Mouse (Mus musculus) MEL (cell line): ENCODE data around the gene Msantd2. TPM values are rescaled to one million over a fixed set of nuclear protein-coding genes. Genes with fewer than 3 reads are reported as not detected.

Experiments
- DNase-seq: peaks from one replicate; pipeline ENCODE4 v3.0.0; 2011; ENCODE audit warnings: low read depth, low spot score
- H3K27ac ChIP-seq: 2 replicates; pipeline ENCODE4 v1.5.1; 2012; ENCODE audit warnings: low read depth, mild to moderate bottlenecking, control low read depth, low read length, moderate library complexity; ENCODE audit not compliant: control insufficient read depth
- H3K27me3 ChIP-seq, 2 experiments: fragments of 150-350 bp in 1 of 2; sonication (generic) in 1 of 2; 2 replicates each; pipeline ENCODE4 v1.6.1; 2012; ENCODE audit warnings: low read length in 2 of 2, mild to moderate bottlenecking in 2 of 2, improper control_type of control experiment in 1 of 2, moderate library complexity in 1 of 2; ENCODE audit not compliant: insufficient read depth in 2 of 2, control insufficient read depth in 1 of 2
- H3K36me3 ChIP-seq, 2 experiments: 2 replicates each; pipeline ENCODE4 v1.6.1; 2012 to 2014; ENCODE audit warnings: low read length in 2 of 2, improper control_type of control experiment in 1 of 2, inconsistent platforms in 1 of 2, mild to moderate bottlenecking in 1 of 2; ENCODE audit not compliant: insufficient read depth in 2 of 2, control insufficient read depth in 1 of 2
- H3K4me1 ChIP-seq, 2 experiments: fragments of 150-350 bp in 1 of 2; sonication (generic) in 1 of 2; 2 replicates each; pipeline ENCODE4 v1.6.1; 2012; ENCODE audit warnings: low read length in 2 of 2, improper control_type of control experiment in 1 of 2, mild to moderate bottlenecking in 1 of 2; ENCODE audit not compliant: insufficient read depth in 2 of 2, control insufficient read depth in 1 of 2
- H3K4me3 ChIP-seq, 2 experiments: fragments of 150-350 bp in 1 of 2; sonication (generic) in 1 of 2; 2 replicates each; pipeline ENCODE4 v1.5.1; 2012; ENCODE audit warnings: low read depth in 2 of 2, low read length in 2 of 2, mild to moderate bottlenecking in 2 of 2, moderate library complexity in 2 of 2, control low read depth in 1 of 2, improper control_type of control experiment in 1 of 2; ENCODE audit not compliant: control insufficient read depth in 1 of 2, insufficient read depth in 1 of 2
- H3K79me2 ChIP-seq: 2 replicates; pipeline ENCODE4 v1.6.1; 2012; ENCODE audit warnings: mild to moderate bottlenecking, low read length, moderate library complexity; ENCODE audit not compliant: control insufficient read depth, poor library complexity, insufficient read depth
- H3K9ac ChIP-seq: 2 replicates; pipeline ENCODE4 v1.6.1; 2012; ENCODE audit warnings: low read depth, mild to moderate bottlenecking, control low read depth, low read length, moderate library complexity; ENCODE audit not compliant: control insufficient read depth, poor library complexity, severe bottlenecking
- H3K9me3 ChIP-seq: fragments of 150-350 bp; sonication (generic); replicated peaks from 2 replicates; pipeline ENCODE4 v1.6.1; 2012; ENCODE audit warnings: mild to moderate bottlenecking, low read length, improper control_type of control experiment, moderate library complexity; ENCODE audit not compliant: insufficient read depth
- CHD1 ChIP-seq: IDR thresholded peaks from 2 replicates; pipeline ENCODE4 v1.6.1; 2012; ENCODE audit warnings: low read depth, mild to moderate bottlenecking, inconsistent platforms, low read length, improper control_type of control experiment
- CHD2 ChIP-seq: IDR thresholded peaks from 2 replicates; pipeline ENCODE4 v1.6.1; 2011; ENCODE audit warnings: low read length, improper control_type of control experiment
- ETS1 ChIP-seq: IDR thresholded peaks from 2 replicates; pipeline ENCODE4 v1.6.1; 2012; ENCODE audit warnings: low read depth, mild to moderate bottlenecking, inconsistent platforms, low read length, improper control_type of control experiment, moderate library complexity
- GATA1 ChIP-seq: IDR thresholded peaks from 2 replicates; pipeline ENCODE4 v1.6.1; 2011; ENCODE audit warnings: low read depth, low read length, improper control_type of control experiment
- JUND ChIP-seq: IDR thresholded peaks from 2 replicates; pipeline ENCODE4 v1.6.1; 2011; ENCODE audit warnings: low read depth, mild to moderate bottlenecking, improper control_type of control experiment, low read length
- KAT2A ChIP-seq: conservative IDR thresholded peaks from 2 replicates; pipeline ENCODE4 v1.6.1; 2012; ENCODE audit warnings: low read depth, low read length, improper control_type of control experiment, inconsistent platforms
- MAX ChIP-seq: IDR thresholded peaks from 2 replicates; pipeline ENCODE4 v1.6.1; 2011; ENCODE audit warnings: low read length, improper control_type of control experiment
- MAZ ChIP-seq: IDR thresholded peaks from 2 replicates; pipeline ENCODE4 v1.6.1; 2012; ENCODE audit warnings: low read depth, mild to moderate bottlenecking, inconsistent platforms, low read length, improper control_type of control experiment
- MEF2A ChIP-seq: IDR thresholded peaks from 2 replicates; pipeline ENCODE4 v1.6.1; 2014; ENCODE audit warnings: low read depth, mild to moderate bottlenecking, inconsistent platforms, low read length, improper control_type of control experiment; ENCODE audit not compliant: poor library complexity, insufficient replicate concordance, severe bottlenecking; ENCODE audit errors: extremely low read depth
- NELFE ChIP-seq: IDR thresholded peaks from 2 replicates; pipeline ENCODE4 v1.6.1; 2011; ENCODE audit warnings: low read depth, low read length, improper control_type of control experiment
- POLR2AphosphoS5 ChIP-seq: IDR thresholded peaks from 2 replicates; pipeline ENCODE4 v1.6.1; 2012; ENCODE audit warnings: low read depth, borderline replicate concordance, mild to moderate bottlenecking, inconsistent platforms, low read length, moderate library complexity, mixed read lengths
- RCOR1 ChIP-seq: IDR thresholded peaks from 2 replicates; pipeline ENCODE4 v1.6.1; 2012; ENCODE audit warnings: low read depth, mild to moderate bottlenecking, inconsistent platforms, low read length, improper control_type of control experiment
- SIN3A ChIP-seq: IDR thresholded peaks from 2 replicates; pipeline ENCODE4 v1.6.1; 2012; ENCODE audit warnings: low read length, improper control_type of control experiment, inconsistent platforms
- SMC3 ChIP-seq: IDR thresholded peaks from 2 replicates; pipeline ENCODE4 v1.6.1; 2011; ENCODE audit warnings: low read depth, low read length, improper control_type of control experiment
- TBP ChIP-seq: IDR thresholded peaks from 2 replicates; pipeline ENCODE4 v1.8.0; 2011; ENCODE audit warnings: low read depth, low read length, improper control_type of control experiment
- USF1 ChIP-seq: IDR thresholded peaks from 2 replicates; pipeline ENCODE4 v1.6.1; 2014; ENCODE audit warnings: low read depth, mild to moderate bottlenecking, inconsistent platforms, low read length, improper control_type of control experiment, moderate library complexity
- ZC3H11A ChIP-seq: IDR thresholded peaks from 2 replicates; pipeline ENCODE4 v1.6.1; 2012; ENCODE audit warnings: low read depth, mild to moderate bottlenecking, inconsistent platforms, low read length, improper control_type of control experiment
- ZMIZ1 ChIP-seq: IDR thresholded peaks from 2 replicates; pipeline ENCODE4 v1.6.1; 2012; ENCODE audit warnings: low read depth, mild to moderate bottlenecking, inconsistent platforms, low read length, improper control_type of control experiment, moderate library complexity
- ZNF384 ChIP-seq: IDR thresholded peaks from 2 replicates; pipeline ENCODE4 v1.6.1; 2012; ENCODE audit warnings: low read depth, mild to moderate bottlenecking, inconsistent platforms, low read length, improper control_type of control experiment
- polyA plus RNA-seq, 2 experiments: library from polyadenylated mRNA; stranded (reverse) in 1 of 2; unstranded in 1 of 2; fragments of >175 nt in 1 of 2; fragments of >200 nt in 1 of 2; gene quantifications; 2 replicates each; pipeline versions ENCODE4 v1.2.1 to v1.2.4; 2012; ENCODE audit warnings: low replicate concordance in 2 of 2, low read depth in 1 of 2; ENCODE audit not compliant: insufficient read length in 2 of 2, insufficient read depth in 1 of 2, missing spikeins in 1 of 2
- total RNA-seq: library from RNA; depleted of rRNA; stranded (reverse); fragments of 300-350 nt; gene quantifications from 2 replicates; pipeline ENCODE4 v1.2.3, GENCODE M21; 2012

The Msantd2 gene
- total and polyA plus RNA-seq, 3 experiments: 15.5 to 26.2 TPM; not detected in 1

DNA sequence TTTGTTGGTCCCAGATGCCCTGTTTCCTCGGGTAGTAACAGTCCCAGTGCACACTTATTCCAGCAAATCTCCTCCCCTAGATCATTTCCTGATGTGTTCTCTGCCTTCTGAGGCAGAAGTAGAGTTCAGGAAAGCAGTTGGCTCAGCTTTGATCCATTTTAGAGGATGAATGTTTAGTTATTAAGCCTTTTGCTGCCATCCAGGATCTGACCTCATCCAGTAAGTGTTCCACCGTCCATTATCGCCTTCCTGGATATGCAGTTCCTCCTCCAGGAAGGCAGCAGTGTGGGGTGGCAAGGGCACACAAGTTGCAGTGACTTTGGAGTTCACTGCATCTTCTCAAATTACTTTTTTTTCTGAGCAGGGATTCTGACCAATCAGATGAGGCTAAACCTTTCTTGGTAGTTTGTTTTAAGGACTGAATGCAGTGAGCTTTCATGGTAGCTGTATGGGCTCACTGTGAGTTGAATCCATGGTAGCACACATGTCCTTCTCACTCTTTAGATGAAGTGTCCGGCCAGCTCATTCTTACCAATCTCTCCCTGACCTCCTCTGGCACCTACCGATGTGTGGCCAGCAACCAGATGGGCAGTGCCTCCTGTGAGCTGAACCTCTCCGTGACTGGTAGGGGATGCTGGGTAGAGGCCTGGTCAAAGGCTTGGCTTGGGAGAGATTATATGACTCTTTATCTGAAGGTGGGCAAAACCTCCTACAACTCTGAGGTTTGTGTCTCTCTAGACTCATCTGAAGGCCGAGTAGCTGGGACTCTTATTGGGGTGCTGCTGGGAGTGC, 52.9 kb downstream of the Msantd2 start:
- no peak for DNase-seq
- Histone ChIP-seq H3K9ac (no peak overlapping the region), H3K4me1 (no peaks in the 10 kb centered on the region), H3K27me3 (no peaks in the 10 kb centered on the region), H3K4me3 (no peak overlapping the region), H3K79me2 (no peaks in the 10 kb centered on the region), H3K27ac (no peak overlapping the region), H3K36me3 (no peaks in the 10 kb centered on the region), H3K9me3 (no peaks in the 10 kb centered on the region)
- TF ChIP-seq MAX: no peak
- no peak for TF ChIP-seq USF1
- TF ChIP-seq ZMIZ1: no peak
- no peak for TF ChIP-seq SIN3A
- TF ChIP-seq ZNF384: no peak
- no peak for TF ChIP-seq CHD2
- TF ChIP-seq RCOR1: no peak
- TF ChIP-seq CHD1: no peak
- TF ChIP-seq JUND: no peak
- TF ChIP-seq TBP: no peak
- no peak for TF ChIP-seq SMC3
- no peak for TF ChIP-seq POLR2AphosphoS5
- no peak for TF ChIP-seq MEF2A
- no peak for TF ChIP-seq GATA1
- no peak for TF ChIP-seq MAZ
- no peak for TF ChIP-seq KAT2A
- TF ChIP-seq ETS1: no peak
- TF ChIP-seq ZC3H11A: no peak
- TF ChIP-seq NELFE: no peak

DNA sequence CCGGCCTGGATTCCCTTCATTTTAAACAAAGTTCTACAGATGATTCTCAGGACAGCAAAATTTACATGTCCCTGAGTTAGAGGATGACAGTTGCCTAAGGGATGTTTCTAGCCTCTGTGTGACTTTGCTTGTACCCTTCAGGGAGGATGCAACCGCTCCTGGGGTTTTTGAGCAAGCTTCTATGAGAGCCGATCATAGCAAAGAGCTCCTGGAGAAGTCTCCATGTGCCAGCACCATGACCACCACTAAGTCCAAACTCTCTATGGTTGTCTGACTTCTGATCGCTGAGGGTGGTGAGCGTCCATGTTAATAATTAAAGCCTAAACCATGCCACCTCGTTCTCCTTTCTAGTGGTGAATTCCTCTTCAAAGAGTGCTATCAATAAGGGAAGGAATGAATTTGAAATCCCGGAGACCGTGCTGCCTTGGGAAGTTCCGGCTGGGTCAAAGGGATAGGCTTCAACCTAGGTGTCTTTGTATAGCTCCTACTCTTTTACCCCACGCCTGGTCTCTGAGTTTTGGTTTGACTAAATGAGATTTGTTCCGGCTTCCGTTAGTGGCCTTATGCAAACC, 54.8 kb downstream of the Msantd2 start:
- Histone ChIP-seq H3K4me1 (no peaks in the 10 kb centered on the region), H3K36me3 (no peaks in the 10 kb centered on the region), H3K27me3 (no peaks in the 10 kb centered on the region), H3K27ac (no peak overlapping the region), H3K79me2 (no peaks in the 10 kb centered on the region), H3K9ac (no peak overlapping the region), H3K9me3 (no peaks in the 10 kb centered on the region), H3K4me3 (no peak overlapping the region)
- DNase-seq: no peak
- no peak for TF ChIP-seq ETS1
- TF ChIP-seq, all 39 proteins: peak for 0
